Mouse (Mus musculus) G1E (cell line): ENCODE measurements around the gene S1pr3. TPM values are rescaled to one million over a fixed set of nuclear protein-coding genes. Genes with fewer than 3 reads are reported as not detected.

ENCODE experiments used
- ATAC-seq: 2 replicates; pipeline ENCODE4 v1.8.0; 2016; ENCODE audit warnings: mild to moderate bottlenecking; ENCODE audit not compliant: insufficient number of reproducible peaks, poor library complexity, low FRiP score, severe bottlenecking; ENCODE audit errors: extremely low read depth
- DNase-seq: peaks from one replicate; pipeline ENCODE4 v3.0.0; 2012; ENCODE audit warnings: low spot score
- H3K27me3 ChIP-seq: 2 replicates; pipeline ENCODE4 v1.6.1; 2012; ENCODE audit warnings: mild to moderate bottlenecking, low read length, inconsistent platforms; ENCODE audit not compliant: insufficient read depth
- H3K36me3 ChIP-seq: replicated peaks from 2 replicates; pipeline ENCODE3; 2012; ENCODE audit warnings: mild to moderate bottlenecking, inconsistent platforms
- H3K4me1 ChIP-seq: 2 replicates; pipeline ENCODE4 v1.6.1; 2012; ENCODE audit warnings: low read depth, low read length, inconsistent platforms, mixed read lengths; ENCODE audit not compliant: insufficient read depth
- H3K4me3 ChIP-seq: 2 replicates; pipeline ENCODE4 v1.5.1; 2012; ENCODE audit warnings: low read depth, mild to moderate bottlenecking, inconsistent platforms, low read length, moderate library complexity, mixed read lengths
- H3K9me3 ChIP-seq: replicated peaks from 2 replicates; pipeline ENCODE4 v1.6.1; 2012; ENCODE audit warnings: inconsistent platforms
- CTCF ChIP-seq: IDR thresholded peaks from 2 replicates; pipeline ENCODE4 v1.5.1; 2012; ENCODE audit warnings: low read depth, low read length, inconsistent platforms, mixed read lengths
- GATA1 ChIP-seq: IDR thresholded peaks from 2 replicates; pipeline ENCODE4 v1.6.1; 2012; ENCODE audit warnings: borderline replicate concordance, low read length, inconsistent platforms, mixed read lengths
- GATA2 ChIP-seq: IDR thresholded peaks from 2 replicates; pipeline ENCODE4 v1.6.1; 2012; ENCODE audit warnings: low read depth, low read length, inconsistent platforms, borderline replicate concordance
- POLR2AphosphoS5 ChIP-seq: IDR thresholded peaks from 2 replicates; pipeline ENCODE4 v1.6.1; 2012; ENCODE audit warnings: low read depth, low read length, inconsistent platforms; ENCODE audit not compliant: insufficient replicate concordance
- TAL1 ChIP-seq: conservative IDR thresholded peaks from 2 replicates; pipeline ENCODE4 v1.6.1; 2012; ENCODE audit warnings: low read depth, low read length, inconsistent platforms, mixed read lengths
- polyA plus RNA-seq: library from polyadenylated mRNA; stranded (reverse); fragments of >175 nt; gene quantifications from 2 replicates; pipeline ENCODE4 v1.2.3, GENCODE M21; 2012
- total RNA-seq, 2 experiments: library from RNA; stranded (forward) in 1 of 2; stranded (reverse) in 1 of 2; fragments of 200-1000 nt in 1 of 2; fragments of >200 nt in 1 of 2; fragmentation: Nextera tagmentation in 1 of 2; gene quantifications; 2 replicates each; pipeline ENCODE4 v1.2.3; 2014 to 2017

S1pr3 gene
- total and polyA plus RNA-seq, 3 experiments, result 0.11 TPM; not detected in 2

- no peaks in the 10 kb centered on the region for H3K36me3 ChIP-seq
- TF ChIP-seq TAL1 (no peak), GATA2 (no peak), GATA1 (no peak), CTCF (no peak), POLR2AphosphoS5 (no peak)
- no peaks in the 10 kb centered on the region for H3K4me1 ChIP-seq
- H3K9me3 ChIP-seq, result peaks cover 12% of the 10 kb centered on the region
- H3K27me3 ChIP-seq, result no peaks in the 10 kb centered on the region
- DNase-seq, result no peak
- no peak for ATAC-seq
- no peak overlapping the region for H3K4me3 ChIP-seq
These were observed 47.9 kb downstream of the S1pr3 start for GRCm38 (mm10) chr13:51456190-51456878.

- DNase-seq (no peak), ATAC-seq (no peak)
- Histone ChIP-seq H3K4me3 (no peak overlapping the region), H3K9me3 (peaks cover 34% of the 10 kb centered on the region), H3K36me3 (no peaks in the 10 kb centered on the region), H3K4me1 (no peaks in the 10 kb centered on the region), H3K27me3 (no peaks in the 10 kb centered on the region)
- TF ChIP-seq CTCF (no peak), GATA2 (no peak), TAL1 (no peak), POLR2AphosphoS5 (no peak), GATA1 (no peak)
These were observed 55.9 kb downstream of the S1pr3 start for GRCm38 (mm10) chr13:51464294-51464693.

- no peaks in the 10 kb centered on the region for H3K4me1 ChIP-seq
- TF ChIP-seq GATA1 (no peak), TAL1 (no peak), CTCF (no peak), POLR2AphosphoS5 (no peak), GATA2 (no peak)
- ATAC-seq, result no peak
- no peak overlapping the region for H3K4me3 ChIP-seq
- H3K36me3 ChIP-seq, result no peaks in the 10 kb centered on the region
- H3K27me3 ChIP-seq, result no peaks in the 10 kb centered on the region
- H3K9me3 ChIP-seq, result peaks cover 38% of the 10 kb centered on the region
- no peak for DNase-seq
These were observed 57.8 kb downstream of the S1pr3 start for GRCm38 (mm10) chr13:51466117-51466841.

GRCm38 (mm10) chr13:51468697-51469250 lies 60.3 kb downstream of the S1pr3 start:
- Histone ChIP-seq H3K9me3 (peaks cover 41% of the 10 kb centered on the region), H3K4me1 (no peaks in the 10 kb centered on the region), H3K27me3 (no peaks in the 10 kb centered on the region), H3K4me3 (no peak overlapping the region), H3K36me3 (no peaks in the 10 kb centered on the region)
- no peak for TF ChIP-seq GATA2
- no peak for TF ChIP-seq TAL1
- TF ChIP-seq GATA1, result no peak
- no peak for TF ChIP-seq CTCF
- no peak for TF ChIP-seq POLR2AphosphoS5
- DNase-seq, result no peak
- no peak for ATAC-seq

Other genes with a start within 250 kb of the S1pr3 start
- not detected in 2 replicates for gene Nxnl2, start 237.6 kb upstream of the S1pr3 start, total RNA-seq (2014; fragmentation: Nextera tagmentation)
- 0.05 and 0.12 TPM in 2 replicates for gene Nxnl2, start 237.6 kb upstream of the S1pr3 start, total RNA-seq (2017)
- 0.04 TPM in 1 of 2 replicates, not detected in the other for gene Nxnl2, start 237.6 kb upstream of the S1pr3 start, polyA plus RNA-seq
- gene Shc3, start 160.8 kb downstream of the S1pr3 start, total RNA-seq (2014; fragmentation: Nextera tagmentation), result not detected in 2 replicates
- 0.11 TPM in 1 of 2 replicates, not detected in the other for gene Shc3, start 160.8 kb downstream of the S1pr3 start, total RNA-seq (2017)
- gene Shc3, start 160.8 kb downstream of the S1pr3 start, polyA plus RNA-seq, result not detected in 2 replicates
- gene Cks2, start 236.6 kb downstream of the S1pr3 start, total RNA-seq (2014; fragmentation: Nextera tagmentation), result 94.3 and 104 TPM in 2 replicates
- 367 and 402 TPM in 2 replicates for gene Cks2, start 236.6 kb downstream of the S1pr3 start, total RNA-seq (2017)
- 129 and 303 TPM in 2 replicates for gene Cks2, start 236.6 kb downstream of the S1pr3 start, polyA plus RNA-seq
- gene Secisbp2, start 243.1 kb downstream of the S1pr3 start, total RNA-seq (2014; fragmentation: Nextera tagmentation), result 20.0 and 22.7 TPM in 2 replicates
- 27.7 and 32.8 TPM in 2 replicates for gene Secisbp2, start 243.1 kb downstream of the S1pr3 start, total RNA-seq (2017)
- 19.6 and 24.4 TPM in 2 replicates for gene Secisbp2, start 243.1 kb downstream of the S1pr3 start, polyA plus RNA-seq